Mouse (Mus musculus) layer of hippocampus, adult 9-11 months (tissue): ENCODE data around the gene Foxk1.

Source experiments
- DNase-seq: peaks from one replicate; pipeline ENCODE4 v3.0.0; 2022

The Foxk1 gene

DNA sequence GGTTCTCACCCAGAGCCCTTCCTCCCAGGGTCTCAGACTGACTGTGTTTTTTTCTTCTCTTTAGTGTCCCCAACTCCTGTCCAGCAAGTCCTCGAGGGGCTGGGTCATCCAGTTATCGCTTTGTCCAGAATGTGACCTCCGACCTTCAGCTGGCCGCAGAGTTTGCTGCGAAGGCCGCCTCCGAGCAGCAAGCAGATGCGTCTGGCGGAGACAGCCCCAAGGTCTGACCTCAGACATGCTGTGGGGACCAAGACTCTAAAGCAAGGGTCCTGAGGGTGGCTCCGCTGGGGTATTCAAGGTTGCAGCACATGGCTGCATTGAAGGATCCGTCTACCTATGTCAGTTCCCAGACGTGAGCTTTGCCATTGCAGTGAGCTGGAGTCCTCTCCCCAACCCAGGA lies 47.3 kb downstream of the Foxk1 start:
- no peak for DNase-seq

DNA sequence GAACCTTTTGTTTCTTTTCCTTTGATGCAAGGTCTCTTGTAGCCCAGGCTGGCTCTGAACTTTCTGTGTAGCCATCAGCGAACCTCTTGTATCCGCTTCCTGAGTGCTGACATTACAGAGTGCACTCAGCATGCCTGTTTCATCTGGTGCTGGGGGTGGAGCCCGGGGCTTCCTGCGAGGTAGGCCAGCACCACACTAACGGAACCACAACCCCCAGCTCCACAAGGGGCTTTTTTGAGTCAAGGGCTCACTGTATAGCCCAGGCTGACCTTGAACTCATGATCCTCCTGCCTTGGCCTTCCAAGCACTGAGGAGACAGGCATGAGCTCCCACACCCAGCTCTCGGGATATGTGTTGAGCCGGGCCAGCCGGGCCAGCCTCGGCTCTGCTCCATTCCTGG lies 49.5 kb downstream of the Foxk1 start:
- DNase-seq: no peak

DNA sequence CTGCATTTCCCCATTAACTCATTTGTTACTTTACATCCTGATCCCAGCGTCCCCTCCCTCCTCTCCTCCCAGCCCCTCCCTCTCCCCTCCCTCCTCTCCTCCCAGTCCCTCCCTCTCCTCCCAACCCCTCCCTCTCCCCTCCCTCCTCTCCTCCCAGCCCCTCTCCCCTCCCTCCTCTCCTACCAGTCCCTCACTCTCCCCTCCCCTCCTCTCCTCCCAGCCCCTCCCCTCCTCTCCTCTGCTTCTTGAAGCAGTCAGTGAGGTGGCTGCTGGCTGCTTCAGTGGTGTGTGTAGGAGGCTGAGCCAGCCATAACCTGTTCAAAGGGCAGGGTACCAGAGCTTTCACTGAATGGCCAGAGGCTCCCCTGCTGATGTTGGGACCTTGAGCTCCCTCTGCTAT lies 50.5 kb downstream of the Foxk1 start:
- no peak for DNase-seq

DNA sequence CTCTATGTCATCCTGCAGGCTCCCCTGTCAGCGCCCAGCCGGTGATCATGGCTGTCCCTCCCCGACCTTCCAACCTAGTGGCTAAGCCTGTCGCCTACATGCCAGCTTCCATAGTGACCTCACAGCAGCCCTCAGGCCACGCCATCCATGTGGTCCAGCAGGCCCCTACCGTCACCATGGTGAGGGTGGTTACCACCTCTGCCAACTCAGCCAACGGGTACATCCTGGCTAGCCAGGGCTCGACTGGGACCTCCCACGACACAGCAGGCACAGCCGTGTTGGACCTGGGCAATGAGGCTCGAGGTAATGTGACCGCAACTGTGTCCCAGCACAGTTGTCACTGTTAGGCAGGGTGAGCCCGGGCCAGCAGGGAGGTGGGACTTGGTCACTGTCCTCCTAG lies 52.4 kb downstream of the Foxk1 start:
- no peak for DNase-seq

DNA sequence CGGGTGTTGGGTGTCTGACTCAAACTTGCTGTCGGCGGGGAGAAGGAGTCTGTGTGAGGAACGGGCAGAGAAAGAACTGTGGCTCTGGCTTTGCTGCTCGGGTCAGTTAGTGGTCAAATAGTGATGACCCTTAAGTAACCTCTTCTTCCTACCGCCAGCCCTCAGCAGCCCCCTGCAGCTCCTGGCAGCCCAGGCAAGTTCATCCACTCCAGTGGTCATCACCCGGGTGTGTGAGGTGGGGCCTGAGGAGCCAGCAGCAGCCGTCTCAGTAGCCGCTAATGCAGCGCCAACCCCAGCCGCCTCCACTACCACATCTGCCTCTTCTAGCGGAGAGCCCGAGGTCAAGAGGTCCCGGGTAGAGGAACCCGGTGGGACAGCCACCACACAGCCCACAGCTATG lies 55.0 kb downstream of the Foxk1 start:
- no peak for DNase-seq

DNA sequence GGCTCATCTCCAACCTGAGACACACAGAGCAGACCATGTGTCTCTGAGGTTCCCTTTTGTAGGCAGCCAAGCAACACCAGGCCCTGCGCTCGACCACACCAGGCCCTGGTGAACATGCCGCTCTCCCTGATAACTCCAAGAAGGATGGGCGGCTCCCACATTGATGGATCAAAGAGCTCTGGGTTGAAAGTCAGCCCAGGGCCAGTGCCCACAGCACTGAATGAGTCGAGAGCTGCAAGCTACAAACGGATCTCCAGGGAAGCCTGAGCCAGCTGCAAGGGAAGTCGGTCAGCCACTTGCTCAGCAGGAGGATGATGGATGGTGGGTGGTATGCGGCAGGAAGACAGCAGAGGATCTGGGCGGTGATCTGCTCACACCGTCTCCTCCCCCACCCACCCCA lies 56.0 kb downstream of the Foxk1 start:
- no peak for DNase-seq

DNA sequence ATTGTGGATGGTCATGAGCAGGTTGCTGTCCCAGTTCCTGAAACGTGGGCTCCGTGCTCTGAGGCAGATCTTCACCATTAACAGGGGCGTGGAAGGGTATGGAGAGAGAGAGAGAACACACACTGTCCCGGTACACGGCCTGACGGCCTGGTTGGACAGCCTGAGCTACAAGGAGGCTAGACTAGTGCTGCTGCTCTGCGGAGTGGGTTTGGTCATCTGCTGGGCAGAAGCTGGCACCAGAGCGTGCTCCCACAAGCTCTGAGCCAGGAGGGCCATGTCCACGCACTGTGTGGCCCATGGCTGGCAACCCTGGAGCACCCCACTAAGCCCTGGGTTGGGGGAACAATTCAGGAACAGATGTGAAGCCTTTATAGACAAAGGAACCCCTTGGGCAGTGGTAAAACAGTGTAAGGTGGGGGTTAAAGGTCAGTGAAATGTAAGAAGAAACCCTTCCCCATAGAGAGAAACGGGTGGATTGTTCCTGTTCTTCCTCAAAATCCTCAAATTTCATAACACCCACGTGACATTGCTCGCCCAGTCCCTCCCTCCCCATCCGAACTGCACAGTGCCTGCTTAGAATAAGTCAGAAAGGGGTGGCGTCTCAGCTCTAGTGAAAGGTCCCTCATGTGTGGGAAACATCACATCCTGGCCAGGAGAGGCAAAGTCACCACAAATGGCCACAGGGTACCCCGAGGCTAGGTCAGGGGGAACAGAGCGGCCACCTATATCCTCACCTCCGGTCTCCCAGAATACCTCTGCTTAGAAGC lies 57.7 kb downstream of the Foxk1 start:
- no peak for DNase-seq

DNA sequence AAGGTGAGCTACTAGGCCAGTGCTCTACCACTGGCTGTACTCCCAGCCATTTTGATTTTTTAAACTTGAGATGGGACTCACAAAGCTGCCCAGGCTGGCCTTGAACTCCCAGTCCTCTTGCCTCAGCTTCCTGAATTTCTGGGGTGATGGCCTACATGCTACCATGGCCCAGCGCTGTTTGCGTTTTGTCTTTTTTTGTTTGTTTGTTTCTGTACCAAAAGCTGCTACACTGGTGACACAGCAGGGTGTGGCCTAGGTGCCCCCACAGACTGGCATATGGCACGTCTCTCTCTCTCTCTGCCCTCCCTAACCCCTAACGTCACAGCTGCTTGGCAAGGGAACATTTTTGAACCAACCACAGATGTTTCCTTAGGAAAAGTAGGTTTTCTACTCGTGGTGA lies 58.5 kb downstream of the Foxk1 start:
- DNase-seq: no peak

DNA sequence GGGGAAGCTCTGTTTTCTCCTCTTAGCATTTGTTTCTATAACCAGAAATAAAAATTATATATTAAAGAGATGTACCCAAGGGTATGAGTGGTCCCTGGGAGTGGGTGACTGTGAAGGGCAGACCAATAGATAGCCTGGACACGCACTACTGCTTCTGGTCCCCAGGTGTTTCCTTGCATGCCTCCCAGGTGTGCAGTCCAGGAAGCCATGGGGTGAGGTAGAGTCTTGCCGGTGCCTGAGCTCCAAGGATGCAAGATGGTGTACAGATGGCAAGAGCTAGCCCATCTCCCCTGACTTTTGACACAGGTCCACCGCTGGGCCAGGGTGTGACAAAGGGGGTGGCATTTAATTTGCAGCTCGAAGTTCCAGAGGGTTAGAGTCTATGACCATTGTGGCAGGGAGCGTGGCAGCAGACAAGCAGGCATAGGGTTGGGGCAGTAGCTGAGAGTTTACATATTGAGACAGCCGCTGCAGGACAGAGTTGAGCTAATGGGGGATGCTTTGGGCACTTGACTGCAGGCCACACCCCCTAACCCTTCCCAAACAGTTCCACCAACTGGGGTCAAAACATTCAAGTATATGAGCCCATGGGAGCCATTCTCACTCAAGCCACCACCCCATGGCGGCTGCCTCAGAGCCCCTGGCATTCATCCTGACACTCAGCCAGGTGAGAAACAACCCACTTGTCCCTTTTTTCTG lies 60.8 kb downstream of the Foxk1 start:
- DNase-seq: peak; percentile 18

DNA sequence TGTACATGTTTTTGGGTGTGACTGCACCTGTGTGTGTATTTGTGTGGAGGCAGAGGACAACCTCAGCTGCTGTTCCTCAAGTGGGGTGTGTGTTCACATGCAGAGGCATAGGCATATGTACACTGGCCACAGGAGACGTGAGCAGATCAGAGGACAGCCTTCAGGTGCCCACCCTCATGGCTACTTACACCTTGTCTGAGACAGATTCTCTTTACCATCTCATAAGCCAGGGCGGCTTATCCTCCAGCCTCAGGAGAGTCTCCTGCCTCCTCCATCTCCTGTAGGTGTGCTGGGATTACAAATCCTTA lies 61.3 kb downstream of the Foxk1 start:
- DNase-seq: no peak

DNA sequence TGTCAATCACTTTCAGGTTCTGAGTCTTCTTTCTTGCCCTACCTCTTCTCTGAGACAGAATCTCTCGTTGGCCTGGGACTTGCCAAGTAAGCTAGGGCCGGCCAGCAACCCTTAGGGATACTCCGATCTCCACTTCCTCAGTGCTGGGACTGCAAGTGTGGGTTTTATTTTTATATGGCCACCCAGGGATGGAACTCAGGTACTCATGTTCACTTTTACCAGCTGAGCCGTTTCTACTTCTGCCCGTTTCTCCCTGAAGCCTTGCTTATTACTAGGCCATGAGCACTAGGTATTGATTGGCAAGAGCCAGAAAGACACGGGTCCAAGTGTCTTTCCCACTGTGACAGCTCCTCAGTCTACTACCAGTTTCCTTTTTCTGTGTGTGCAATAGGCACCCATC lies 61.7 kb downstream of the Foxk1 start:
- no peak for DNase-seq

DNA sequence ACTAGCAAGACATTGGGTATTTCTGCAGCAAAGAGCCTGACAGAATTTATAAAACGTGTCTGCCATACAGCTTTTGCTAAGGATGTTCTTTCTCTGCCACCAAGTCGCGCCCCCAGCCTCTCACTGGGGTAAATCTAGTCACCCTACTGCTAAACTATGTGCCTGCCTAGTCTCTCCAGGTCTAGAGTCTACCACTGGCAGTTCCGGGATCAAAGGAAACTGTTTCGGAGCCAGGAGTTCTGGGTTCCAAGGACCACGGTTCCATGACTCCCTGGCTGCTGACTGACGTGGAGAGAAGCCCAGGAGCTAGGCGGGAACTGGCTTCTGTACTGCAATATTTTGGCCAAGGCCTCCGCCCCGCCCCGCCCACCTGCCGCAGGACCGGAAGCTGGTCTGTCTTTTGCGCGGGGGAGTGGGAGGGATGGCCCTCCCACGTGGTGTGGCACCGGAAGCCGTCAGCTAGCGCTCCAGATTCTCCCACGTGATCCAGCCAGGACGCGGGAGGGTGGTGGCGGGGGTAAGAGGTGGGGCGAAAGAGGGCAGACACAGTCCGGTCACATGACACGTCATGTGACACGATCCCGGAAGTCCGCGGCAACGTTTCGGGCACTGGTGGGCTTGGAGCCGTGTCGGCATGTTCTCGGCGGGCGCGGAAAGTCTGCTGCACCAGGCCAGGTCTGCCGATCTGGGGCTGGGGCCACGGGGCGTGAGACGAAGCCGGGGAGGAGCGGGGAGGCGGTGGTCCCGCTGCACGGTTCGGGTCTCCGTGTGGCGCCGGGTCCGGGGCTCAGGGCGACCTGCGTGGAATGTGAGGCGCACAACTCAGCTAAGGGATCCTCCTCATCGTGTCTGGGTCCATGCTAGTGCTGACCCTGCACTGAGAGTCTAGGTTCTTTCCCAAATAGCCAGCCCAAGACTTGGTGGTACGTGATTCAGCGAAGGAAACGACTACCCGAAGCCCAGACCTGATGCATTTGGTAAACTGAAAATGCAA lies 62.5 kb downstream of the Foxk1 start, which contains the start of gene Ap5z1:
Gene Ap5z1, plus strand, starts transcription at position 484 of the 994 bp plus-strand sequence.
- peak; percentile 95 for DNase-seq

DNA sequence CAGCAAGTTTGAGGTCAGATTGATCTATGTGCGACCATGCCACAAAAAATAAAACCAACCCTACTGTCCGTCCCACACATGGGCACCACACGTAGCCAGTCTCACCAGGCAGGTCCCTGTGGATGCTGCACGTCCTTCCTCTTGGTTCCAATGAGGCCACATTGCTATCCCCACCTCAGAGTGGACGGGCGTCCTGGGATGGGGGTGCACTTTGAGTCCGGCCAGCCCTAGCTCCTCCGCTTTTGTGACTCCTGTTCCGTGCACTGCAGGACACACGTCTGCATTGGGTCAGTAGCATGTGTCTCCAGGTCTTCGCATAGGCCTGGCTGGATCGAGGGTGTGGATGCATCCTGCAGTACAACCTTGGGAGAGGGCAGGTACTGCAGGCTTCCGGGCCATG lies 67.1 kb downstream of the Foxk1 start:
- no peak for DNase-seq

DNA sequence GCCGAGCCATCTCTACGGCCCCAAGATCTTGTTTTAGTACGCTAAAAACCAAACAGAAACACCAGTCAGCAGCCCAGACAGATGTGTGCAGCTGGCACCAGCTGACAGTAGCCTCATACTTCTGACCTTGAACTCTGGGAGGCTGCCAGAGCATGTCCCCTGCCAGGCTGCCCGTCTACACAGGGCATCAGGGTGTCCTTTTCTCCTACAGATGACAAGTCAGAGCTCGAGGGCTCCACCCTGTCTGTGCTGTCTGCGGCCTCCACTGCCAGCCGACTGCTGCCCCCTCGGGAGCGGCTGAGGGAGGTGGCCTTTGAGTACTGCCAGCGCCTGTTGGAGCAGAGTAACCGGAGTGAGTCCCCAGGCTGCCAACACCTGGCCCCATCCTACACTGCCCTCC lies 68.5 kb downstream of the Foxk1 start:
- DNase-seq: no peak

DNA sequence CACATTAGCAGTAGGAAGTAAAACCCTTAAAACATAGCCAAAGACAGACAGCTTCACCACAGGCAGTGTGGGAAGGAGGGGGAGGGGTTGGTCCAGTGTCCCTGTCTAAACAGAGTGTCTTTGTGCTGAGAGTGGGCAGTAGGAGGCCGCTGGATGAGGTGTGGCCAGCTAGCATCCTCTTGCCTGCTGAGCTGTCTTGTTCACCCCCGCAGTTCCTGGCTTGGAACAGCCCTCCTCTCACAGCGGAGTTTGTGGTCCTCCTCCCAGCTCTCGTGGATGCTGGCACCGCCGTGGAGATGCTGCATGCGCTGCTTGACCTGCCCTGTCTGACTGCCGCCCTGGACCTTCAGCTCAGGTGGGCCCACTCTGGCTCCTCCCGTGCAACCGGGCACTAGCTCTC lies 72.4 kb downstream of the Foxk1 start:
- peak; percentile 61 for DNase-seq

DNA sequence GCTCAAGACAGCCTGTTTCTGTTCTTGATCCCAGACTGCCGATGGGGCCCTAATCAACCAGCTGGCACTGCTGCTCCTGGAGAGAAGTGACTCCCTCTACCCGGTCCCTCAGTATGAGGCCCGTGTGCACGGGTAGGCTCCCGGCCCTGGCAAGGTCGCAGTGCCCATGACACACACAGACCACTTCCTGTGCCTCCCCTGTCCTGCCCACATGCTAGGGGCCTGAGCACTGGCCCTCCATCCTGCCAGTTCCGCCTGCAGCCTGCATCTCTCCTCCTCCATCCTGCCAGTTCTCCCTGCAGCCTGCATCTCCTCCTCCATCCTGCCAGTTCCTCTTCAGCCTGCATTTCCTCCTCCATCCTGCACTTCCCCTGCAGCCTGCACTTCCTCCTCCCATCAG lies 74.4 kb downstream of the Foxk1 start:
- DNase-seq: no peak

DNA sequence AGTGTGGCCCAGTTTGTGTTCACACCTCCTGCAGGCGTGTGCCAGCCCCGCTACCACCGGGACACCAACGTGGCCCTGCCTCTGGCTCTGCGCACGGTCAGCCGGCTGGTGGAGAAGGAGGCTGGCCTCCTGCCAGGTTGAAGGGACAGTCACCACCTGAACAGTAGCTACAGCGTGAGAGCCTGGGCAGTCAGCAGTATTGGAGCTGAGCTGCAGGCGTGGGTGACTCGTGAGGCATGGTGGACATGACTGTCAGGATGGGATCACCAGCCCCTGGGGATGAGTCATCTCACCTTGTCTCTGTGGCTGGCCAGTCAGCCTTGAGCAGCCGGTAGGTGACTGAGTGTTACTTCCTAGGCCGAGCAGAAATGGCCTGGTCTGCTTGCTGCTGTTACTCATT lies 76.0 kb downstream of the Foxk1 start:
- DNase-seq: no peak

DNA sequence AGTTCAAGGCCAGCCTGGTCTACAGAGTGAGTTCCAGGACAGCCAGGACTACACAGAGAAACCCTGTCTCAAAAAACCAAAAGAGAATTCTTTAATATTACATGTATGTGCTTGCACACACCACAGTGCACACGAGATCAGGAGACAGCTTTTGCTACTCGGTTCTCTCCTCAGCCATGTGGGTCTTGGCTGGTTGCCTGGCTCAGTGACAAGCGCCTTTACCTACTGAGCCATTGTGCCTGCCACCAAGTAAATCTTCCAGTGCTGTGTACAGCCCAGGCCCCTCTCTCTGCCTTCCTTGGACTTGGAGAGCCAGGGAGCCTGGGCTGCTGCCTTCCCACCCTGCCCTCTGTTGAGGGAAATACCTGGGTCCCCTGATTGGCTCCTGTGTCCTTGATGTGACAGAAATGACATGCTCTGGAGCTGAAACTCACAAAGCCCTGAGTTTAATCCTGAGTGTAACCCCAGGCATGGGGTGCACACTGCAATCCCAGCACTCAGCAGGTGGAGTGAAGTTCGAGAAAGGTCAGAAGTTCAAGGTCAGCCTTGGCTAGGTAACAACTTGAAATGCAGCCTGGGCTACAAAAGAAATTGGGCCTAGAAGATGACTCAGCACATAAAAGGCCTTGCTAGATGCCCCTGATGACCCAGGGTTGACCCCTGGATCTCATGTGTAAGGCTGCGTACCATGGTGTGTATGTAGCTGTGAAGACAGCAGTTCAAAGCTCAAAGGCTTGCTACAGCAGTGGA lies 76.7 kb downstream of the Foxk1 start:
- DNase-seq: no peak

DNA sequence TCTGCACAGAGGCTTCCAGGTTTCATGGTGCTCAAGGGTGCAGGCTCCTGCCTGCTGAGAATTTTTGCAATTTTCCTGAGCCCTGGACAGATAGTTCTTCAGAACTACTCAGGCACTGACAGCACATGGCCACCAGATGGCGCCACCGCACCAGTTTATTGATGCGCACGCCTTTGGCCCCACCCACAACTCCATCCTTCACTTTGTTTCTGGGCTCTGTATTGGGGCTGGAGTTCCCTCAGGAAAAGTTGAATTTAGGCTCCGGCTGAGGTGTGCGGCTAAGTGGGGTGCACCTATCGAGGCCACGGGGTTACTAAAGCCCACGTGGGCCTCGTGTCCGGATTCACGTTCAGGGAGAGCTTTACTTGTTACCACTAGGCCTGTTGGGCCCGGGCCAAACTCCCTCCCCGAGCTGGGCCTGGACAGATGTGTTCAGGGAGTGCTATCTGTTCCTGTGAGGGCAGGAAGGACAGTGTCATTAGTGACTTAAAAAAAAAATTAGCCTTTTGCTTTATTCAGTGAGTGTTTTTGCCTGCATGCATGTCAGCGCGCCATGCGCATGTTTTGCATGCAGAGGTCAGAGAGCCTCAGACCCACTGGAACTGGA lies 77.6 kb downstream of the Foxk1 start:
- DNase-seq: peak; percentile 76

DNA sequence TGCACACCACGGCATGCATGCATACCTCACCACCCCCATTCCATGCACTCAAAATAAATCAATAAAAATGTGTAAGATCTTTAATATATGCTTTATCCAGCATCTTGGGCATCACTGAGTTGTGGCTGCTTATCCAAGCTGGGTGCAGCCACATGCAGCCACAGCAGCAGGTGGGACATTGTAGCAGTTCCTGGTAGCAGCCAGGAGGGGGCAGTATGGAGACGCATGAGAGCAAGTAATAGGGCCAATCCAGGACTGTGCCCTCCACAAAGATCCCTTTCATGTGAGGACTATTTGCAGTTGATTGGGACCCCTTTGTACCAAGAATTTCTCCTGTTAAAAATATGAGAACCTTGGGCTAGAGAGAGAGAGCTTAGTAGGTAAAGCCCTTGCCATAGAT lies 81.2 kb downstream of the Foxk1 start:
- no peak for DNase-seq

DNA sequence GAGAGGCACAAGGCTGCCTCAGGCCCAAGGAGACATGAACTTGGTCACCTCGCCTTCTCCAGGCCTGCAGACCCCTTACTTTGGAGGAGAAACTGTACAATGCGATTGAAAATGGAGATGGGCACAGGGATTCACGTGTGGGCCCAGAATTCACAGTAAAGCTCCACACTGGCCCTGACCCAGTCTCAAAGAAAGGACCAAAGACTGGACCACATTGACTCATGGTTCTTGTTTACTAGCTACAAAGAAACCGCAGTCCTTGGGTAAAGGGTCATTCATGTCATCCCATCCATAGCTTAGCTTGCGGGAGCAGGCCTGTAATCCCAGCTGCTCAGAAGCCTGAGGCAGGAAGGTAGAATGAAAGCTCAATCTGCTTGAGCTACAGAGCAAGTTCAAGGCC lies 82.3 kb downstream of the Foxk1 start:
- no peak for DNase-seq

DNA sequence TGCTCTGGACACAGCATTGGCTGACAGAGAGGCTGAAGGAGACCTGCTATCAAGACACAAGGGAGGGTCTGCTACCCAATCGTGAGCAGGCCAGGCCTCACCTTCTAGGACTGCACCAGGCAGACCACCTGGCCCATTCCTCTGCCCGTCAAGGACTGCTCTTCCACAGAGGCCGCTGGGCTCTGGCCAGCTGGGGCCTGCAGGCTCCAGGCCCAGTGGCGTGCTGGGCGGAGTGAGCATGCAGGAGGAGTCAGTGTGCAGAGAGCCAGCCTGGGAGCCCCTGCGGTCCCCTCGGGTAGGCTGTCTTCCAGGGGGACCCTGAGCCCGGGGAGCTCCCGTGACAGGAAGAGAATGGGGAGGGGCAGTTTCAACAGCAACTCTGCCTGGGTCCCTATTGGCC lies 85.4 kb downstream of the Foxk1 start:
- no peak for DNase-seq
